8 mouse cellular contexts compared by ENCODE assay signal in genomic region chr10:78163923-78164322, GRCm38 (mm10). TPM values are rescaled to one million over a fixed set of nuclear protein-coding genes. Genes with fewer than 3 reads are reported as not detected.
DNase-seq lines count a peak whose midpoint lies in the region; ATAC-seq and TF ChIP-seq lines count a peak whose summit lies in the region.

No protein-coding gene starts in this region.

- peak; percentile 71 for DNase-seq in kidney, adult 2 months
- DNase-seq in MEL (ENCODE audit: low read depth, low spot score): peak; percentile 79
- DNase-seq in cerebellum, adult 9-11 months: peak; percentile 80
- peak; percentile 62 to 71 for DNase-seq in left cerebral cortex, adult 2 months (ENCODE audit: extremely low spot score in 1 of 2, low spot score in 2 of 2)
- peak; percentile 87 for DNase-seq in naive thymus-derived CD4-positive, alpha-beta T cell, adult 2 months (ENCODE audit: low read depth)
- peak; percentile 71 for DNase-seq in thymus, postnatal 14 days

- TF ChIP-seq RAD21 in MEL (IDR thresholded peaks at IDR 0.05; ENCODE audit: low read depth, low read length): peak; percentile 46

- H3K4me3 ChIP-seq in kidney, adult 2 months (ENCODE audit: insufficient read depth, low read depth, low read length): no peak overlapping the region
- no peak overlapping the region for H3K4me3 ChIP-seq in kidney, embryonic 16.5 days (ENCODE audit: low read length)
- no peak overlapping the region for H3K4me3 ChIP-seq in MEL (ENCODE audit: control insufficient read depth in 1 of 2, insufficient read depth in 1 of 2, low read depth in 2 of 2, low read length in 2 of 2)
- H3K4me3 ChIP-seq in left cerebral cortex, adult 2 months: no peak overlapping the region

- 0 out of 2 replicates have a peak, but pooled peaks cover 1% of the 10 kb centered on the region for H3K79me2 ChIP-seq in MEL (ENCODE audit: control insufficient read depth, insufficient read depth, low read length, poor library complexity)

- H3K36me3 ChIP-seq in kidney, adult 2 months (ENCODE audit: control insufficient read depth, insufficient read depth, low read length): 0 out of 2 replicates have a peak, but pooled peaks cover 2% of the 10 kb centered on the region
- H3K36me3 ChIP-seq in kidney, embryonic 16.5 days (ENCODE audit: insufficient read depth, low read length): peaks cover 44% of the 10 kb centered on the region
- peaks cover 0 to 9% of the 10 kb centered on the region in 2 experiments; a peak in 2 of 4 replicates for H3K36me3 ChIP-seq in MEL (ENCODE audit: control insufficient read depth in 1 of 2, insufficient read depth in 2 of 2, low read length in 2 of 2)

- TF ChIP-seq EP300 in MEL (IDR thresholded peaks at IDR 0.05; ENCODE audit: low read depth in 1 of 2, low read length in 2 of 2): no peak

- 10% methylated on average over 4 of the region's 4 CpGs for WGBS in kidney, adult 2 months
- WGBS in kidney, embryonic 16.5 days: 30% methylated on average over 4 of the region's 4 CpGs

- no peak for ATAC-seq in kidney, embryonic 16.5 days (ENCODE audit: low FRiP score, low TSS enrichment)
- peak; percentile 63 for ATAC-seq in granulocyte monocyte progenitor cell, adult 5-6 weeks (replicated peaks; ENCODE audit: poor library complexity, severe bottlenecking)

- no peak overlapping the region for H3K27ac ChIP-seq in kidney, adult 2 months (ENCODE audit: insufficient read depth, low read depth, low read length)
- no peak overlapping the region for H3K27ac ChIP-seq in kidney, embryonic 16.5 days (ENCODE audit: low read length)
- no peak overlapping the region for H3K27ac ChIP-seq in MEL (ENCODE audit: control insufficient read depth, low read depth, low read length)
- H3K27ac ChIP-seq in left cerebral cortex, adult 2 months: no peak overlapping the region

- peaks cover 17% of the 10 kb centered on the region; the same call in 1 of the 2 replicates for H3K4me1 ChIP-seq in kidney, adult 2 months (ENCODE audit: control insufficient read depth, insufficient read depth, low read length)
- H3K4me1 ChIP-seq in kidney, embryonic 16.5 days (ENCODE audit: insufficient read depth, low read length): peaks cover 15% of the 10 kb centered on the region
- H3K4me1 ChIP-seq in MEL (ENCODE audit: control insufficient read depth in 1 of 2, insufficient read depth in 2 of 2, low read length in 2 of 2): peaks cover 0 to 9% of the 10 kb centered on the region in 2 experiments; a peak in 2 of 4 replicates

- TF ChIP-seq POLR2A in kidney, adult 2 months (IDR thresholded peaks at IDR 0.05; ENCODE audit: low read depth, low read length): no peak
- TF ChIP-seq POLR2A in MEL (IDR thresholded peaks at IDR 0.05; ENCODE audit: control insufficient read depth in 1 of 2, insufficient read depth in 1 of 2, low read depth in 1 of 2, low read length in 2 of 2, poor library complexity in 1 of 2): no peak

- H3K4me2 ChIP-seq in kidney, embryonic 16.5 days (replicated peaks; ENCODE audit: low read depth, low read length): no peak overlapping the region

- intact Hi-C loops in left cerebral cortex, adult 2 months (cut with DNase I): no loop called here

- H3K9me3 ChIP-seq in kidney, embryonic 16.5 days (ENCODE audit: low read length): no peaks in the 10 kb centered on the region
- H3K9me3 ChIP-seq in MEL (replicated peaks; ENCODE audit: insufficient read depth, low read length): no peaks in the 10 kb centered on the region

- TF ChIP-seq CTCF in kidney, adult 2 months (conservative IDR thresholded peaks at IDR 0.05; ENCODE audit: insufficient read depth, insufficient read length, low read depth, low read length): peak; percentile 83
- TF ChIP-seq CTCF in MEL (IDR thresholded peaks at IDR 0.05 in 2 of 3, conservative IDR thresholded peaks at IDR 0.05 in 1 of 3; ENCODE audit: control insufficient read depth in 1 of 3, insufficient read depth in 1 of 3, low read depth in 2 of 3, low read length in 3 of 3, poor library complexity in 1 of 3, severe bottlenecking in 1 of 3): peak; percentile 79 to 82 (median 82)
- TF ChIP-seq CTCF in left cerebral cortex, adult 2 months (IDR thresholded peaks at IDR 0.05): peak; percentile 84

- no peak overlapping the region for H3K9ac ChIP-seq in kidney, embryonic 16.5 days (replicated peaks; ENCODE audit: low read length)
- no peak overlapping the region for H3K9ac ChIP-seq in MEL (ENCODE audit: control insufficient read depth, low read depth, low read length, poor library complexity, severe bottlenecking)

- no peaks in the 10 kb centered on the region for H3K27me3 ChIP-seq in kidney, adult 2 months (replicated peaks; ENCODE audit: control insufficient read depth, insufficient read depth, low read length)
- no peaks in the 10 kb centered on the region for H3K27me3 ChIP-seq in kidney, embryonic 16.5 days (ENCODE audit: insufficient read depth, low read length)
- H3K27me3 ChIP-seq in MEL (ENCODE audit: control insufficient read depth in 1 of 2, insufficient read depth in 2 of 2, low read length in 2 of 2): no peaks in the 10 kb centered on the region

TF ChIP-seq in MEL, 35 proteins besides CTCF, POLR2A, EP300 and RAD21:
- TF ChIP-seq MXI1 (IDR thresholded peaks at IDR 0.05; ENCODE audit: low read depth, low read length): 0 out of 2 replicates have a peak, but pooled peaks have one; percentile 19
- peak; percentile 84 for TF ChIP-seq SMC3 (IDR thresholded peaks at IDR 0.05; ENCODE audit: low read depth, low read length)
- no peak for TF ChIP-seq TCF12 (IDR thresholded peaks at IDR 0.05; ENCODE audit: low read depth, low read length)
- TF ChIP-seq MYB (IDR thresholded peaks at IDR 0.05; ENCODE audit: low read depth, low read length): no peak
- TF ChIP-seq RCOR1 (IDR thresholded peaks at IDR 0.05; ENCODE audit: low read depth, low read length): no peak
- TF ChIP-seq SIN3A (IDR thresholded peaks at IDR 0.05; ENCODE audit: low read length): no peak; the same call in 1 of the 2 replicates
- peak; percentile 30; the same call in 1 of the 2 replicates for TF ChIP-seq ZC3H11A (IDR thresholded peaks at IDR 0.05; ENCODE audit: low read depth, low read length)
- TF ChIP-seq KAT2A (conservative IDR thresholded peaks at IDR 0.05; ENCODE audit: low read depth, low read length): no peak
- no peak for TF ChIP-seq GABPA (IDR thresholded peaks at IDR 0.05; ENCODE audit: low read depth, low read length)
- no peak for TF ChIP-seq GATA1 (IDR thresholded peaks at IDR 0.05; ENCODE audit: low read depth, low read length)
- no peak for TF ChIP-seq BHLHE40 (IDR thresholded peaks at IDR 0.05; ENCODE audit: borderline replicate concordance, low read depth, low read length)

RNA-seq across cellular contexts. Expression of gene D10Jhu81e, which starts 5.7 kb away (rescaled TPM):
- polyA plus RNA-seq in kidney, adult 2 months (2012; rRNA removed): 283 and 352 TPM in 2 replicates
- 50.7 and 54.7 TPM in 2 replicates for polyA plus RNA-seq in kidney, embryonic 16.5 days (2015; fragmentation: Nextera tagmentation; extraction: Ambion mirVana)
- total RNA-seq in MEL (2012; rRNA removed): 44.8 and 50.6 TPM in 2 replicates
- 10 to 100 TPM in 1 of 2 experiments, not detected in 1; 57.4 TPM for polyA plus RNA-seq in MEL (2012; ENCODE audit: insufficient read depth in 1 of 2, insufficient read length in 2 of 2, low read depth in 1 of 2, low replicate concordance in 2 of 2, missing spikeins in 1 of 2)
- total RNA-seq in granulocyte monocyte progenitor cell, adult 5-6 weeks (2014; fragmentation: Nextera tagmentation): 44.6 and 52.8 TPM in 2 replicates
- 76.3 and 84.9 TPM in 2 replicates for total RNA-seq in granulocyte monocyte progenitor cell, adult 5-6 weeks (2017)
- total RNA-seq in left cerebral cortex, adult 2 months (2021): 100 to 1,000 TPM; 104 TPM

RNA-seq across cellular contexts. Expression of gene Pwp2, which starts 21.0 kb away (rescaled TPM):
- 7.9 and 8.2 TPM in 2 replicates for polyA plus RNA-seq in kidney, adult 2 months (2012; rRNA removed)
- polyA plus RNA-seq in kidney, embryonic 16.5 days (2015; fragmentation: Nextera tagmentation; extraction: Ambion mirVana): 24.5 and 25.5 TPM in 2 replicates
- 73.8 and 91.5 TPM in 2 replicates for total RNA-seq in MEL (2012; rRNA removed)
- 10 to 100 TPM; 49.6 to 62.4 TPM for polyA plus RNA-seq in MEL (2012; ENCODE audit: insufficient read depth in 1 of 2, insufficient read length in 2 of 2, low read depth in 1 of 2, low replicate concordance in 2 of 2, missing spikeins in 1 of 2)
- 17.2 and 17.9 TPM in 2 replicates for total RNA-seq in granulocyte monocyte progenitor cell, adult 5-6 weeks (2014; fragmentation: Nextera tagmentation)
- 22.9 and 27.0 TPM in 2 replicates for total RNA-seq in granulocyte monocyte progenitor cell, adult 5-6 weeks (2017)
- 10 to 100 TPM; 19.6 to 19.7 TPM for total RNA-seq in left cerebral cortex, adult 2 months (2021)
